Mouse (Mus musculus): ENCODE measurements at regions not wholly inside any gene's neighbourhood (a gene's known extent, or its start where the extent isn't known, plus 50 kb on each side); places are given as distances from the start of the nearest gene placed in this dataset.

- DNase-seq: no peak
Observed at GRCm38 (mm10) chr8:30677423-30677822, 2751.1 kb upstream of the 5930422O12Rik start.

- DNase-seq: no peak
Observed at GRCm38 (mm10) chr8:30682169-30682568, 2746.3 kb upstream of the 5930422O12Rik start.

GRCm38 (mm10) chr8:30686539-30686938 lies 2742.0 kb upstream of the 5930422O12Rik start:
- no peak for DNase-seq

DNA sequence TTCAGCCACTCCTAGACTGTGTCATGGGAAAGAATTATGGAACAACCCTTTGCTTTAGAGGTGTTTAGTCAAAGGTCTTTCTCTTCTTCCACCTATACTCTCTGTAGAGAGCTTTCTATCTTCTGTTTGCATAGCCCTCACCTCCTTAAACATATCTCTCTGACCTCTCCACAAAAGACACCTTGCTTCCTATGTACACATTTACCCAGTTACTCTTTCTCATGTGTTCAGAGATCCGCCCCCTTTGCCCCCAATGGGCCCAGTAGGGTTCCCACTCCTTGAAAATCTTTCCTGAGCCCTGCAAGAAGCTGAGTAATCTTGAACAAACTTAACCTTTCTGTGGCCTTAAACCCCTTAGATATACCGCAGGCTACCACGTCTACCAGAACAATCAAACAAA lies 2734.4 kb upstream of the 5930422O12Rik start:
- no peak for DNase-seq

GRCm38 (mm10) chr8:30716643-30717042 lies 2711.9 kb upstream of the 5930422O12Rik start:
- no peak for DNase-seq

GRCm38 (mm10) chr8:30730366-30730765 lies 2698.1 kb upstream of the 5930422O12Rik start:
- no peak for DNase-seq

DNA sequence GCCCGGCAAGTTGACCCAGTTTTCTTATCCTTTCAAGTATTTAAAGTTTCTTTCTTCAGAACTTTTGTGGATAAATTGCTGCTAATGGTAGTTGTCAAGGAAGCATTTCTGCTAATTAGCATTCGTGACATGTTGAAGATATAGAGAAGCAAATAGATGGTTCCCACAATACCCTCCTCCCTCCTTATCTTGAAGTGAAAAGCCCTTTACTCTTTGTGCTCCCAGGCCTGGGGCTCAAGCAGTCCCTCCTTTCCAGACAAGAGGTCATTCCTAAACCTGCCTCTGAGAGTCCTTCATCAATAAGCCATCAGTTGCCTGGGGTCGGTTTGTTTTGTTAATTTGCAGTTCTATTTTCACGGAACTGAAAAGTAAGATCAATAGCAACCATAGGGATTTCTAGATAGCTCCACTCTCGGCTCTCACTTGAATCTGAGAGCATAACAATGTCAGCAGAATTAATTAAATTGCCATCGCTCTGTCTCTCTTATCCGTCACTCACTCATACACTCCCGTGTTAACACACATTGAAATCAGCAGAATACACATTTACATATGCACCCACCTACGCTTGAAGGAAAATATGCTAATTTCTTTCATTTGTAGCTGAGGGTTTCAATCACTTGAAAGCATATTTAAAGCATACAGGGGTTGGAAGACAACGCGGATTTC lies 2695.8 kb upstream of the 5930422O12Rik start:
- DNase-seq: no peak

DNA sequence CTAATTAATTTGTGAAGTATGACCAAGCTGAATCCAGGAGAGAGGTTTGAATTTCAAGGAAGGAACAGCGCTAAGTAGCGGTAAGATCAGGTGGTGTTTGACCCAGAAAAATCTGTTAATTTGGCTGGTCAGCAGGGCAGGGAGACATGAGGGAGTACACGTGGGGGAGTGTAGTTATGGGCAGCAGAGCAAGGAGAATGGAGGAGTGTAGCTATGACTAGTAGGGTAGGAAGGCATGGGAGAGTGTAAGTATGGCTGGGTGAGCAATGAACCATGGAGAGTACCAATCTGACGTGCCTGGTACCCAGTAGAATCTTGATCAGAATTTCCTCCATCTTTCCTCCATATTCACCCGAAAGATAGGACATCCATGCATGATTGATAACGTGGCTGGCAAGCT lies 2695.1 kb upstream of the 5930422O12Rik start:
- no peak for DNase-seq

GRCm38 (mm10) chr8:30735338-30735737 lies 2693.2 kb upstream of the 5930422O12Rik start:
- DNase-seq: no peak

DNA sequence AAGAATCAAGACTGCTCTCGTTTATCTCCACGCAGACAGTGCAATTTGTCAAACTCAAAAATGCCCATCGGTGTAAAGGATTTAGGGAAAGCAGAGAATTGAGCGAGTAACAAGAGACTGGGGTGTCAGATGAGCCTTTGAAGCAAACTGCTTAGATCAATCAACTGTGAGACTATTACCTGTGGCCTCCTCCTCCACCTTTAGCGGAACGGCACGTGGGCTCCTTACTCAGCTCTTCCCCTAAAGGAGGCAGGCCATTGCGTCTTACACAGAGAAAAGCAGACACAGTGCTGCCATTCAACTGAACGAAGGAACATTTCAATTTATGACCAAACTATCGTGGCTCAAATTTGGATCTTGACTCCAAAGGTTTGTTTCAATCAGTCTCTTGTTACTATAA lies 2692.8 kb upstream of the 5930422O12Rik start:
- DNase-seq: no peak

GRCm38 (mm10) chr8:30746874-30747273 lies 2681.6 kb upstream of the 5930422O12Rik start:
- DNase-seq: no peak

Measured in kidney, postnatal 36 days (tissue).